Mouse (Mus musculus) heart, adult 2 months (tissue): ENCODE data around the gene 4931440F15Rik.

ENCODE experiments used
- CTCF ChIP-seq: fragments of 200-600 bp; IDR thresholded peaks from 2 replicates; pipeline ENCODE4 v1.8.1; 2022; ENCODE audit warnings: antibody characterized with exemption, mild to moderate bottlenecking, moderate library complexity
- EP300 ChIP-seq: fragments of 200-500 bp; IDR thresholded peaks from 2 replicates; pipeline ENCODE4 v1.6.1; 2011; ENCODE audit warnings: low read depth, low read length, control low read depth; ENCODE audit not compliant: insufficient read depth
- POLR2A ChIP-seq: fragments of 200-500 bp; IDR thresholded peaks from 2 replicates; pipeline ENCODE4 v1.6.1; 2011; ENCODE audit warnings: mild to moderate bottlenecking, low read depth, low read length, control low read depth; ENCODE audit not compliant: insufficient read depth

- no peak for TF ChIP-seq EP300
- TF ChIP-seq CTCF, result no peak
- no peak for TF ChIP-seq POLR2A
Measured at GRCm38 (mm10) chr11:29786583-29787219, 38.8 kb downstream of the 4931440F15Rik start.
